Mouse (Mus musculus): ENCODE results near the gene Ebf1.

- TF ChIP-seq POLR2A (IDR thresholded peaks at IDR 0.05; ENCODE audit: borderline replicate concordance, control insufficient read depth, low read depth, low read length) (no peak), CTCF (IDR thresholded peaks at IDR 0.05; ENCODE audit: control insufficient read depth, insufficient read depth, low read length) (no peak)
Observed at GRCm38 (mm10) chr11:44727376-44727775, 110.3 kb downstream of the Ebf1 start.

Data from bone marrow, adult 2 months (tissue).